Mouse (Mus musculus) midbrain, embryonic 12.5 days (tissue): ENCODE results near the gene Zfp771. TPM values are rescaled to one million over a fixed set of nuclear protein-coding genes. Genes with fewer than 3 reads are reported as not detected.

Experiments
- ATAC-seq: fragments of 200-750 bp; cut with Nextera tagmentation; 2 replicates; pipeline ENCODE4 v1.8.0; 2017; ENCODE audit warnings: low read depth, moderate TSS enrichment, moderate library complexity; ENCODE audit not compliant: low FRiP score
- H3K27ac ChIP-seq: fragments of 300-500 bp; sonication (generic); replicated peaks from 2 replicates; pipeline ENCODE4 v1.5.1; 2016; ENCODE audit warnings: mild to moderate bottlenecking
- H3K27me3 ChIP-seq: fragments of 300-500 bp; sonication (generic); 2 replicates; pipeline ENCODE4 v1.6.1; 2016; ENCODE audit warnings: mild to moderate bottlenecking
- H3K36me3 ChIP-seq: fragments of 300-500 bp; sonication (generic); 2 replicates; pipeline ENCODE4 v1.6.1; 2016
- H3K4me1 ChIP-seq: fragments of 300-500 bp; sonication (generic); 2 replicates; pipeline ENCODE4 v1.6.1; 2016
- H3K4me2 ChIP-seq: fragments of 300-500 bp; sonication (generic); replicated peaks from 2 replicates; pipeline ENCODE4 v1.6.1; 2016; ENCODE audit warnings: mild to moderate bottlenecking, moderate library complexity
- H3K4me3 ChIP-seq: fragments of 300-500 bp; sonication (generic); 2 replicates; pipeline ENCODE4 v1.5.1; 2016; ENCODE audit warnings: mild to moderate bottlenecking
- H3K9ac ChIP-seq: fragments of 300-500 bp; sonication (generic); replicated peaks from 2 replicates; pipeline ENCODE4 v1.6.1; 2016; ENCODE audit warnings: mild to moderate bottlenecking, moderate library complexity
- H3K9me3 ChIP-seq: fragments of 300-500 bp; sonication (generic); 2 replicates; pipeline ENCODE4 v1.6.1; 2016; ENCODE audit warnings: mild to moderate bottlenecking
- WGBS: fragments of 180-500 bp; shearing (Covaris S2); methylation state at CpG from one replicate; pipeline ENCODE4 v1.1.7; 2016; 5-methylcytosine and 5-hydroxymethylcytosine counted together
- polyA plus RNA-seq: library from polyadenylated mRNA; unstranded; fragments of >200 nt; fragmentation: Nextera tagmentation; extraction: Ambion mirVana; gene quantifications from 2 replicates; pipeline ENCODE4 v1.2.1, GENCODE M21; 2016

Gene Zfp771
- polyA plus RNA-seq, 1 experiment from 2014 or later, result 62.0 TPM

DNA sequence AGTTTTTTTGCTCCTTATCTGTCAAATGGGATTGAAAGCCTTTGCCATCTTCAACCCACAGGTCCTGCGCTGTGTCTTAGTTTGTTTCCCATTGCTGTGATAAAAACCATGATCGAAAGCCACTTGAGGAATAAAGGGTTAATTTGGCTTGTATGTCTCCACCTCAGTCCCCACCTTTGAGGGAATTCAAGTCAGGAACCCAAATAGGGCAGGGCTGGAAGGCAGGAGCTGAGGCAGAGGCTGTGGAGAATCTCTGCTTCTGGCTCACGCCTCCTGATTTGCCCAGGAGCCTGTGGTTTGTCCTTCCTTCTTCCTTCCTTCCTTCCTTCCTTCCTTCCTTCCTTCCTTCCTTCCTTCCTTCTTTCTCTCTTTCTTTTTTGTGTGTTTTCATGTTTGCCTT is 21.0 kb upstream of the Zfp771 start:
- H3K27me3 ChIP-seq, result no peaks in the 10 kb centered on the region
- H3K27ac ChIP-seq, result no peak overlapping the region
- peaks cover 13% of the 10 kb centered on the region; the same call in 1 of the 2 replicates for H3K36me3 ChIP-seq
- H3K4me2 ChIP-seq, result no peak overlapping the region
- H3K4me1 ChIP-seq, result no peaks in the 10 kb centered on the region
- WGBS, result 95% methylated on average over 3 of the region's 3 CpGs
- H3K9me3 ChIP-seq, result no peaks in the 10 kb centered on the region
- no peak overlapping the region for H3K9ac ChIP-seq
- no peak overlapping the region for H3K4me3 ChIP-seq
- no peak for ATAC-seq

DNA sequence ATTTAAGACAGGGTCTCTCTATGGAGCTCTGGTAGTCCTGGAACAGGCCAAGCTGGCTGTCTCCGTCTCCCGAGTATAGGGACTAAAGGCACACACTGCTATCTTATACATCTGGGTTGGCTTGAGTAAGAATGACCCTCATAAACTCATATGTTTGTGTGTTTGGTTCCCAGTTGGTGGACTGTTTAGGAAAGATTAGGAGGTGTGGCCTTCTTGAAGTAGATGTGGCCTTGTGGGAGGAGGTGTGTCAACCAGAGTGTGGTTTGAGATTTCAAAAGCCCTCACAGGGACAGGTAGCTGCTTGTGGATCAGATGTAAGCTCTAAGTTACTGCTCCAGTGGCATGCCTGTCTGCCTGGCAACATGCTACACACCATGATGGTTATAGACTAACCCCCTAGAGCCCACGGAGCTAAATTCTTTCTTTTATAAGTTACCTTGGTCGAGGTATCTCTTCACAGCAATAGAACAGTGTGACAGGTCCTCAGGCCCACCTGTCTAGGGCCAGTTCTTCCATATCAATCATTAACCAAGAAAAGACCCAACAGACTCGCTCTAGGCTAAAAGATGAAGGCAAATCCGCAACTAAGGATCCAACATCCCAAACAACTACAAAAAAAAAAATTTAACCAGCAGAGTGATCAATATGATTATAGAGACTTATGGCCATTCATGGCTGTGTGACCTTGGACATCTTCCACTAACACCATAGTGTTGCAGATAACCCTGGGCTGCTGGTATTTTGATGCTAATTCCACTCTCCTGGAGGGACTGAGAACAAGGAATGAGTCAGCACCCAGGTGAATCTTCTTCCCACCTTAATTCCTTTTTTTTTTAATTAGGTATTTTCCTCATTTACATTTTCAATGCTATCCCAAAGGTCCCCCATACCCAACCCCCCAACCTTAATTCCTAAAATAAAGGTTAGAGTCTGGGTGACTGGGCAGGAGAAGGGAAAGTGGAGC is 20.3 kb upstream of the Zfp771 start:
- Histone ChIP-seq H3K4me2 (no peak overlapping the region), H3K9me3 (no peaks in the 10 kb centered on the region), H3K27me3 (no peaks in the 10 kb centered on the region), H3K4me3 (no peak overlapping the region), H3K36me3 (peaks cover 15% of the 10 kb centered on the region; the same call in 1 of the 2 replicates), H3K27ac (no peak overlapping the region), H3K4me1 (no peaks in the 10 kb centered on the region), H3K9ac (no peak overlapping the region)
- 91% methylated on average over 6 of the region's 6 CpGs for WGBS
- no peak for ATAC-seq

DNA sequence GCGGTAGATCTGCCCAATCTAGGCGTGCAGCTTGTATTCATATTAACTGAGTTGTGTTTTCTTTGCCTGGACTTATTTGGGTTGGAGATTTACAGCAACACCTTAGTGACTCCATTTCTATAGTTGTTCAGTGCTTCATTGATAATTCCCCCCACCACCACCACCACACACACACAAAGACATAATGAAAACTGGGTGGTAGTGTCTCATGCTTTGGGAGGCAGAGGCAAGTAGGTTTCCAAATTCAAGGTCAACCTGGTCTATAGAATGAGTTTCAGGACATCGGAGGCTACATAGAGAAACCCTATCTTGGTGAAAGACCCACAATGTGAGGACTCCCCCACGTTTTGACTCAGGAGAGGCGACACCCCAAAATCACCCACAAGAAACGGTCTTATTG is 19.5 kb upstream of the Zfp771 start:
- ATAC-seq, result no peak
- Histone ChIP-seq H3K27me3 (no peaks in the 10 kb centered on the region), H3K4me3 (no peak overlapping the region), H3K4me1 (no peaks in the 10 kb centered on the region), H3K27ac (no peak overlapping the region), H3K9me3 (no peaks in the 10 kb centered on the region), H3K9ac (no peak overlapping the region), H3K36me3 (peaks cover 23% of the 10 kb centered on the region; the same call in 1 of the 2 replicates), H3K4me2 (no peak overlapping the region)
- 89% methylated on average over 6 of the region's 6 CpGs for WGBS

DNA sequence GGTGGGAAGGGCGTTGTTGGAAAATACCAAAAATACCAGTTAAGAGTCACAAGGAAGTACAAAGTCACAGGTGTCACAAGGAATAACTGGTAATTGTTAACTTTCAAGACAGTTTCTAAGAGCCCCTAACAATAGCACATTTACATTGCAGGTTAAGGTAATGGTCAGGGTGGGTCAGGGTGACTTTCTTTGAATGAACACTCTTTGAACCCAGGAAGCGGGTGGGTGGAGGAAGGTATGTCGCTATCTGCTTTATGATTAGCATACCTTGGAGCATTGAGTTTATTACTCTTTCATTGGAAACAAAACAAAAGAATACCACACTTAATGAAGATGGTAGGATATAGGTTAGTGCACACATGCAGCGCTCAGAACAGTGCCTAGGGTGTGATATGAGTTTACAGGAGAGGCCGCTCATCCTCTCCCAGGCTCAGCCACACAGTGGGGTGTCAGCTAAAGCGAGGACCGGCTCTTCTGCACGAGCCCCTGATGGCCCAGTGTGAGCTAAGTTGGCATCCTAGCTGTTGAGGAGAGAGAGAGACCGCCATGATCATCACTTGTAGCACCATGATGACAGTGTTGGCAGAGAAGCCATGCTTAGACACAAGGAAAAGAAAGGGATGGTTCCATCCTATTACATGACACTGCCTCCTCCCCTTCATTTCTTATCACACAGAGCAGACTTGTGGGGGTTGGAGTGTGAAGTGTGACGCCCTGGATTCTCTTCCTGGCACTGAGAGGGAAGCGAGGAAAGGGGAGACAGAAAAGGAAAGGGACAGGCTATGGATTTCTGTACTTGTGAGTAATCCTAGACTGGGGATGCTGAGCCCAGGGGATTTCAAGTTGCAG is 18.7 kb upstream of the Zfp771 start:
- Histone ChIP-seq H3K4me1 (peaks cover 7% of the 10 kb centered on the region), H3K27ac (no peak overlapping the region), H3K9ac (no peak overlapping the region), H3K36me3 (peaks cover 26% of the 10 kb centered on the region; the same call in 1 of the 2 replicates), H3K9me3 (no peaks in the 10 kb centered on the region), H3K4me3 (no peak overlapping the region), H3K4me2 (no peak overlapping the region), H3K27me3 (no peaks in the 10 kb centered on the region)
- ATAC-seq, result no peak
- 91% methylated on average over 11 of the region's 11 CpGs for WGBS

DNA sequence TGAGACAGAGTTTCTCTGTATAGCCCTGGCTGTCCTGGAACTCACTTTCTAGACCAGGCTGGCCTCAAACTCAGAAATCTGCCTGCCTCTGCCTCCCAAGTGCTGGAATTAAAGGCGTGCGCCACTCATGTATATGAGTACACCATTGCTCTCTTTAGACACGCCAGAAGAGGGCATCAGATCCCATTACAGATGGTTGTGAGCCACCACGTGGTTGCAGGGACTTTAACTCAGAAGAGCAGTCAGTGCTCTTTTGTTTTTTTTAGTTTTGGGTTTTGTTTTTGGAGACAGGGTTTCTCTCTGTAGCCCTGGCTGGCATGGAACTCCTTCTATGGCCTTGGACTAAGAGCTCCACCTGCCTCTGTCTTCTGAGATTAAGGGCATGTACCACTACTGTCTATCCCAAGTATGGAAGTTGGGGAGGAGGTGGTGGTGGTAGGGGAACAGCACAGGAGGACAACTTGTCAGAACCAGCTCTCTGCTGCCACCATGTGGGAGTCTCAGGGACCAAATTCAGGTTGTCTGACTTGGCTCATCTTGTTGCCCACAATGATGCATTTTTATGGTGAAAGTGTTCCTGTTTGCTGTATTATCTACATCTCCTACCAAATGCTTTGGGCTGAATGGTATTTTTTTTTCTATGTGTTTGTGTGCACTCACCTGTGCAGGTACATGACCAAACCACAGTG is 15.3 kb upstream of the Zfp771 start:
- Histone ChIP-seq H3K9me3 (no peaks in the 10 kb centered on the region), H3K27ac (no peak overlapping the region), H3K4me3 (no peak overlapping the region), H3K9ac (no peak overlapping the region), H3K4me1 (peaks cover 21% of the 10 kb centered on the region), H3K27me3 (no peaks in the 10 kb centered on the region), H3K4me2 (no peak overlapping the region), H3K36me3 (peaks cover 28% of the 10 kb centered on the region; the same call in 1 of the 2 replicates)
- 68% methylated on average over 4 of the region's 4 CpGs for WGBS
- ATAC-seq, result no peak

DNA sequence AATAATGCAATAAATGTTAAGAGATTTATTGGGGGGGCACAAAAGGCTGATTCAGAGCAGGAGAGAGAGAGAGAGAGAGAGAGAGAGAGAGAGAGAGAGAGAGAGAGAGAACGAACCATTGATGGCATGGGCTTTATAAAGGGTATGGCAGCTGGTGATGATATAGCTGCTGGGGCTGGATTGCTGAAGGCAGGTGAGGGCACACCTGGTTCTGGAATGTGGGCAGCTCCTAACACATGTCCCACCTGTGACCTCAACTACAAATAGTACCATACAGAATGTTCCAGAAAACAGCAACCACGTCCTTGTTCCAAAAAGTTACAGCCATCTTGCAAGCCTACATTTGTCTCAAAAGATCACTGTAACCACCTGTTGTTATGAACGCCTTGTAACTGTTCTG is 12.7 kb upstream of the Zfp771 start:
- Histone ChIP-seq H3K36me3 (peaks cover 43% of the 10 kb centered on the region), H3K9ac (peak overlapping the region; percentile 94), H3K4me2 (peak overlapping the region; percentile 84), H3K9me3 (no peaks in the 10 kb centered on the region), H3K4me1 (peaks cover 31% of the 10 kb centered on the region), H3K27me3 (no peaks in the 10 kb centered on the region), H3K27ac (peak overlapping the region; percentile 100), H3K4me3 (peak overlapping the region; percentile 91)
- ATAC-seq, result no peak
- 80% methylated on average over 3 of the region's 3 CpGs for WGBS

DNA sequence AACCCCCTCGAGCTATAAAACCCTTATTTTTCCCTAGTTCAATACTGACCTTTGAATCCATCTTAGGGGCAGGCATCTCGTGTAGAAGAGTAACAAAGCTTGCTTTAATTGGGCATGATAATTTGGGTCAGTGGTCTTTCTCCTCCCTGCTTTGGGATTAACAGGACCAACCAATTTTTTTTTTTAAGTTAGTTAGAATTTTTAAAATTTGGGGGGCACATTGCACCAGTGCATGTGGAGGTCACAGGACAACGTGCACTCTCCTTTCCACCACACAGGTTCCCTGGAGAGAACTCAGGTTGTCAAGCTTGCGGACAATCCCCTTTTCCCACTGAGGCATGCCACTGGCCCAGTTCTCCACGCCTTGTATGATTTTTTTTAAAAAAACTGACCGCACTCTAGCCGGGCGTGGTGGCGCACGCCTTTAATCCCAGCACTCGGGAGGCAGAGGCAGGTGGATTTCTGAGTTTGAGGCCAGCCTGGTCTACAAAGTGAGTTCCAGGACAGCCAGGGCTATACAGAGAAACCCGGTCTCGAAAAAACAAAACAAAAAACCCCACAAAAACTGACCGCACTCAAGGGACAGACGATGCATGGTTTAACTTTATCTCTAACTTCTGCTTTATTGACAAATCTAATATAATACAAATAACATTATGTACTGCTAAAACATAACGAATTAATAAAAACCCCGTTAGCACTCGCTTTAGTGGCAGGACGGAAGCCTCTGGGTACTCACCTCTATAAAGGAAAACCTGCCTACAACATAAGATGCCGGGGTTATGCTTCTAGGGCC is 12.1 kb upstream of the Zfp771 start:
- peaks cover 31% of the 10 kb centered on the region for H3K4me1 ChIP-seq

DNA sequence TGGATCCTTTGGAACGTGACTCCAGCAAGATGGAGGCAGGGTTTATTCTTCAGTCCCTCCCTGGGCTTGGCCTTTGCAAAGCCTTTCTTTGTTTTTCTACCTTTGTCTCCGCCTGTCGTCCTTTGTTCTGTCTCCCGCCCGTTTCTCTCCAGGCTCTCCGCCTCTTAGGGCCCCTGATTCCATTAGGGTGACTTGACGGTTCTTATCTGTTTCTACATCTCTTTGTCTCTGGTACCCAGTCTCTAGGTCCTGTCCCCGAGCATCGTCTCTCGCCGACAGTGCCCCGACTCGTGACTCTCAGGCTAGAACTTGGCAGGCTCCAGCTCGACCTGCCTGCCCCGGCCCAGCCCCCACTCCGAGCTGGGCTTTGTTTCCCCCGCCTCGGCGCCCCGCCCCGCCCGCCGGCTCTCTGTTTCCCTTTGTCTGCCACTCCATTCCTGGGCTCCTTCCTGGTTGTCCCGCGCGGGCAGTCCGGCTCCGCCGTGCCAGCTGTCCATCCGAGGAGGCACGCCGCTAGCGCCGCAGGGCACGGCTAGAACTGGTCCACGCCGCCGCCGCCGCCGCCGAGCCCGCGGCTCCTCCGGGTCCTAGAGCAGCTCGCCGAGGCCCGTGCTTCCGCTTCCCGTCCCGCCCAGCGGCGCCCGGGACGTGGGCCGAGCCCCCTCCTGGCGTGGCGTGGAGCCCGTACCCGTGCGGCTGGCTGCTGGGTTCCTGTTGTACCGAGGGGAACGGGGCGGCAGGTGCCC is 11.3 kb upstream of the Zfp771 start, which contains the start of the genes Zfp553 and Sept1:
Zfp553 (plus strand) TSS at position 440 of the 746 bp plus-strand sequence.
Sept1 (minus strand) TSS at position 509 of the 746 bp plus-strand sequence.
- H3K4me3 ChIP-seq, result peak within 1 kb of the TSS; percentile 91
- H3K9me3 ChIP-seq, result no peaks in the 10 kb centered on the region
- H3K27me3 ChIP-seq, result no peaks in the 10 kb centered on the region
- peak; percentile 91 for ATAC-seq
- peak within 1 kb of the TSS; percentile 94 for H3K9ac ChIP-seq
- H3K27ac ChIP-seq, result peak within 1 kb of the TSS; percentile 100
- under 1% methylated on average over 64 of the region's 64 CpGs for WGBS
- peak within 1 kb of the TSS; percentile 84 for H3K4me2 ChIP-seq
- H3K4me1 ChIP-seq, result peaks cover 31% of the 10 kb centered on the region
- H3K36me3 ChIP-seq, result peaks cover 51% of the 10 kb centered on the region

More for the DNA sequence above, 12.1 kb upstream of the Zfp771 start:
- Histone ChIP-seq H3K9ac (peak overlapping the region; percentile 94), H3K4me2 (peak overlapping the region; percentile 84), H3K27me3 (no peaks in the 10 kb centered on the region), H3K9me3 (no peaks in the 10 kb centered on the region), H3K36me3 (peaks cover 49% of the 10 kb centered on the region), H3K4me3 (peak overlapping the region; percentile 91), H3K27ac (peak overlapping the region; percentile 100)
- 8% methylated on average over 20 of the region's 20 CpGs for WGBS
- no peak for ATAC-seq

DNA sequence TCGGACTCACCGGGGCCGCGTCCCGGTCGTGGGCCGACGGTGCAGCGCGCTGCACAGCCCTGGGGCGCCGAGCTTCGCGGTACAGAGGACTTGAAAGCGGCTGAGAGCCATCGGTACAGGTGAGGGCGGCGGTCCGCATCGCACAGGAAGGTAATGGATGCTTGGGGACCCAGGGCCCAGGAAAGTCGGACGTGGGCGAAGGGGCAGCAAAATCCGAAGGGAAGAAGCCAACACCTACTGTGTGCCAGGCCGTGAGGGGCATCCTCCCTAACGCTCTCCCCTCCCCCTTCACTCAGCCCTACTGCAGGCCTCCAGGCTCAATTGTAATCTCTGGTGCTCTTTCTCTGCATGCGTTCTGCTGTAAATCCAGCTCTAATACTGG is 10.7 kb upstream of the Zfp771 start:
- H3K4me3 ChIP-seq, result peak overlapping the region; percentile 91
- peak overlapping the region; percentile 100 for H3K27ac ChIP-seq
- H3K9ac ChIP-seq, result peak overlapping the region; percentile 94
- peak; percentile 20 for ATAC-seq
- under 1% methylated on average over 27 of the region's 27 CpGs for WGBS
- H3K9me3 ChIP-seq, result no peaks in the 10 kb centered on the region
- peak overlapping the region; percentile 84 for H3K4me2 ChIP-seq
- no peaks in the 10 kb centered on the region for H3K27me3 ChIP-seq
- H3K36me3 ChIP-seq, result peaks cover 57% of the 10 kb centered on the region
- H3K4me1 ChIP-seq, result peaks cover 31% of the 10 kb centered on the region

DNA sequence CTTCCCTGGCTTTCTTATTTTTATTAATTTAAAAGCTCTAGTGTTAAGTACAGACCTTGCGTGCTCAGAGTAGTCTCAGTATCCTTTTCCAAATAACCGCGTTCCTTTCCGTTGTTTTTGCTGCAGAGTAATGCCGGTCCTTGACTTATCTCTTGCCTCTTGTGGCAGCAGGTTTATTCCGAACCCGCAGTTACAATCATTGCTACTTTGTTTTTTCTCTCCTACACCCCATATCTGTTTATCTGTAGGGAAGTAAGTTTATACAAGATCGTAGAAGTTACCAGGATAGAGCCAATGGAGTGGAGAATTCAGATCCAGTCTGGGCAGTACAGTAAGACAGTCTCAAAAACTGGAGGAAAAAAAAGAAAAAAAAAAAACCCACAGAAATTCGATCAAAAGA is 10.3 kb upstream of the Zfp771 start:
- Histone ChIP-seq H3K9ac (peak overlapping the region; percentile 94), H3K9me3 (no peaks in the 10 kb centered on the region), H3K27me3 (no peaks in the 10 kb centered on the region), H3K36me3 (peaks cover 59% of the 10 kb centered on the region), H3K4me1 (peaks cover 31% of the 10 kb centered on the region), H3K4me3 (peak overlapping the region; percentile 91), H3K27ac (peak overlapping the region; percentile 100), H3K4me2 (peak overlapping the region; percentile 84)
- 6% methylated on average over 9 of the region's 9 CpGs for WGBS
- ATAC-seq, result no peak
